Mouse (Mus musculus): ENCODE data around the gene Krtap28-13.

DNA sequence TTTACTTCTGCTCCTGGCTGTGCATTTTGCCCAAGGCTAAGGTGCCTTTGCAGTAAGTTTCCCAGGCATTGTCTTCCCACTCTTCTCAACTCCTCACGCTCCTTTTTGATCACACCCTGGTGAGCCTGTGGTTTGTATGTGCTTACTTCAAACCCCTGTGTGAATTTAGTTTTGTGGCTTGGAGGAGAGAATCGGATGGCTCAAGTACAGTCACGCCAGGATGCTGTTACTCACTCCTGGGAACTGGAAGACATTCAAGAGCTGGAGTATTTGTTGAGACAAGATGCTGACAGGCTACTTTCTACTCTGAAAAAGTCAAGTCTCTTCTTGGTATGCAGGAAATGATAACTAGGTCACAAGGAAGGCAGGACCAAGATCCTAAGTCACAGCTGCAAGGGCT lies 30.5 kb downstream of the Krtap28-13 start:
- no peak for TF ChIP-seq CTCF (IDR thresholded peaks at IDR 0.05; ENCODE audit: control insufficient read depth, insufficient read depth, insufficient read length)
- no peak for TF ChIP-seq MAX (IDR thresholded peaks at IDR 0.05)
- no peak for TF ChIP-seq USF1 (IDR thresholded peaks at IDR 0.05; ENCODE audit: low read depth)
- no peak for TF ChIP-seq MYOG (IDR thresholded peaks at IDR 0.05; ENCODE audit: control insufficient read depth, extremely low read depth, insufficient read length)
- no peak for TF ChIP-seq MYOD1 (IDR thresholded peaks at IDR 0.05; ENCODE audit: control insufficient read depth, insufficient read length, low read depth)
- no peak for TF ChIP-seq CEBPB (IDR thresholded peaks at IDR 0.05; ENCODE audit: low read depth)
- no peak for TF ChIP-seq FOSL1 (IDR thresholded peaks at IDR 0.05; ENCODE audit: insufficient read depth, low read length, poor library complexity, severe bottlenecking)
